Comparison of ENCODE assay signal across 13 mouse cellular contexts in the genomic region with DNA sequence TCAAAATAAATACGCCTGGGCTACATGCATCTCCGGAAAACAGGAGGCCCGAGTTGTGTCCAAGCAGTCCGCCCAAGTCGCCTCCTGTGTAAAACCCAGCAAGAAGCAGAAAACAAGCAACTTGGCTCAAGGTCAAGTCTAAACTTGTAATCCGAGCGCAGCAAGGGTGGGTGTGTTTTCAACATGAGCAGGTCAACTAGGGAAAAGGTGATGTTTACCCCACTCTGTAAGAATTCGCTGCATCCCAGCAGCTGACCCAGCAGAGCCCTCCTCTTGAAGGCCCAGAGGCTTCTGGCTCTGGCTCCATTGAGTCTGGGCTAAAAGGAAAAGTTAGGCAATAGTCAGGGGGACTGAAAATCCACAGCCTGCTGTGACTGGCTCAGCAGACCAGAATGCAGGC.
DNase-seq lines count a peak whose midpoint lies in the region; ATAC-seq and TF ChIP-seq lines count a peak whose summit lies in the region.
"Had no signal": no experiment of that assay in that cellular context is flagged by ENCODE, and none has a peak within 500 bp of the region (broad histone marks: within the 10 kb centered on the region; RNA-seq: fewer than 3 reads in every experiment).

No protein-coding gene starts in this region.

- no peaks in the 10 kb centered on the region for H3K9me3 ChIP-seq in limb, embryonic 14.5 days (ENCODE audit: control insufficient read depth, low read length)
- no peaks in the 10 kb centered on the region for H3K9me3 ChIP-seq in forebrain, embryonic 13.5 days (replicated peaks)
- H3K9me3 ChIP-seq: intestine, embryonic 15.5 days; neural tube, embryonic 13.5 days had no signal

- peak overlapping the region; percentile 54 for H3K27ac ChIP-seq in gastrocnemius, adult 2 months
- no peak overlapping the region; the same call in 1 of the 2 replicates for H3K27ac ChIP-seq in limb, embryonic 14.5 days (replicated peaks; ENCODE audit: low read depth, low read length)
- H3K27ac ChIP-seq in forebrain, embryonic 13.5 days = no peak overlapping the region
- H3K27ac ChIP-seq: intestine, embryonic 15.5 days; neural tube, embryonic 13.5 days had no signal

- WGBS in limb, embryonic 14.5 days = 42% methylated on average over 8 of the region's 8 CpGs
- WGBS in forebrain, embryonic 13.5 days = 79% methylated on average over 8 of the region's 8 CpGs

- ATAC-seq in limb, embryonic 14.5 days (ENCODE audit: low FRiP score, low read depth) = no peak; the same call in 1 of the 2 replicates
- ATAC-seq in forebrain, embryonic 13.5 days = no peak

- H3K27me3 ChIP-seq in limb, embryonic 14.5 days (ENCODE audit: control insufficient read depth, insufficient read depth, low read length) = no peaks in the 10 kb centered on the region
- peaks cover 3% of the 10 kb centered on the region for H3K27me3 ChIP-seq in forebrain, embryonic 13.5 days
- H3K27me3 ChIP-seq: intestine, embryonic 15.5 days had no signal

- H3K9ac ChIP-seq in limb, embryonic 14.5 days (ENCODE audit: low read depth, low read length, severe bottlenecking) = no peak overlapping the region
- H3K9ac ChIP-seq in forebrain, embryonic 13.5 days = no peak overlapping the region
- H3K9ac ChIP-seq: intestine, embryonic 15.5 days; neural tube, embryonic 13.5 days had no signal

- TF ChIP-seq CTCF in gastrocnemius, adult 2 months (IDR thresholded peaks at IDR 0.05) = no peak

- TF ChIP-seq POLR2A in limb, embryonic 14.5 days (IDR thresholded peaks at IDR 0.05; ENCODE audit: borderline replicate concordance, extremely low read depth, insufficient read depth, insufficient read length) = no peak

- no peaks in the 10 kb centered on the region for H3K36me3 ChIP-seq in limb, embryonic 14.5 days (ENCODE audit: control insufficient read depth, insufficient read depth, low read length)
- H3K36me3 ChIP-seq in forebrain, embryonic 13.5 days (ENCODE audit: poor library complexity, severe bottlenecking) = no peaks in the 10 kb centered on the region
- H3K36me3 ChIP-seq: intestine, embryonic 15.5 days; neural tube, embryonic 13.5 days had no signal

- intact Hi-C loops in gastrocnemius, adult 2 months (cut with DNase I) = no loop called here
- intact Hi-C loops in gastrocnemius, postnatal 36 days (cut with DNase I) = no loop called here

- H3K4me2 ChIP-seq in limb, embryonic 14.5 days (replicated peaks; ENCODE audit: low read depth, low read length, severe bottlenecking) = no peak overlapping the region
- no peak overlapping the region for H3K4me2 ChIP-seq in forebrain, embryonic 13.5 days
- H3K4me2 ChIP-seq: intestine, embryonic 15.5 days; neural tube, embryonic 13.5 days had no signal

- H3K4me1 ChIP-seq in limb, embryonic 14.5 days (ENCODE audit: control insufficient read depth, insufficient read depth, low read length) = peaks cover 19% of the 10 kb centered on the region
- H3K4me1 ChIP-seq in forebrain, embryonic 13.5 days = no peaks in the 10 kb centered on the region

- no peak overlapping the region for H3K4me3 ChIP-seq in gastrocnemius, adult 2 months
- no peak overlapping the region for H3K4me3 ChIP-seq in limb, embryonic 14.5 days (replicated peaks; ENCODE audit: low read length)
- H3K4me3 ChIP-seq in forebrain, embryonic 13.5 days = no peak overlapping the region
- H3K4me3 ChIP-seq: intestine, embryonic 15.5 days; neural tube, embryonic 13.5 days had no signal

- no peak for DNase-seq in gastrocnemius, adult 2 months
- no peak for DNase-seq in gastrocnemius, postnatal 36 days
- DNase-seq in urinary bladder, postnatal 36 days (ENCODE audit: low spot score in 2 of 2) = peak; percentile 47 to 77
- no peak for DNase-seq in urinary bladder, adult 2 months (ENCODE audit: low spot score)
- peak; percentile 65 for DNase-seq in limb, embryonic 14.5 days (ENCODE audit: low spot score)
- no peak for DNase-seq in MN1 (ENCODE audit: low spot score)
- DNase-seq in cerebellum, postnatal 10 days = no peak
- DNase-seq: cerebellum, adult 9-10 months; gastrocnemius, postnatal 25 days; thymus, adult 18-20 months had no signal

Comparison
In these comparisons a context has a peak if more than half of its experiments do, and no peak if none do; other contexts are left out.
1. DNase-seq: peak in urinary bladder, postnatal 36 days (2 of 2) and limb, embryonic 14.5 days (single experiment); none in gastrocnemius, adult 2 months (single experiment), gastrocnemius, postnatal 36 days (0 of 2), urinary bladder, adult 2 months (single experiment), MN1 (single experiment) and cerebellum, postnatal 10 days (0 of 2).